Mouse (Mus musculus) C2C12 (cell line): ENCODE data around the gene Gm5136. TPM values are rescaled to one million over a fixed set of nuclear protein-coding genes. Genes with fewer than 3 reads are reported as not detected.

Source experiments
- H3K27me3 ChIP-seq: one replicate; pipeline ENCODE4 v1.6.1; 2011; ENCODE audit not compliant: control insufficient read depth, insufficient read depth, insufficient read length
- H3K36me3 ChIP-seq: one replicate; pipeline ENCODE4 v1.6.1; 2011; ENCODE audit not compliant: control insufficient read depth, insufficient read depth
- H3K4me3 ChIP-seq: one replicate; pipeline ENCODE4 v1.5.1; 2011; ENCODE audit warnings: mild to moderate bottlenecking, control low read depth; ENCODE audit not compliant: poor library complexity, insufficient read depth, severe bottlenecking
- H3K79me2 ChIP-seq: one replicate; pipeline ENCODE4 v1.6.1; 2011; ENCODE audit not compliant: control insufficient read depth, insufficient read depth
- H3K79me3 ChIP-seq: one replicate; pipeline ENCODE4 v1.6.1; 2011; ENCODE audit warnings: low read depth, control low read depth
- H3ac ChIP-seq: one replicate; pipeline ENCODE3; 2011; ENCODE audit warnings: low read depth; ENCODE audit not compliant: control insufficient read depth, insufficient read length
- CEBPB ChIP-seq: IDR thresholded peaks from one replicate; pipeline ENCODE4 v1.6.1; 2011; ENCODE audit warnings: low read depth, mild to moderate bottlenecking, control low read depth, moderate library complexity
- CTCF ChIP-seq: IDR thresholded peaks from one replicate; pipeline ENCODE4 v1.5.1; 2011; ENCODE audit not compliant: control insufficient read depth, insufficient read depth, insufficient read length
- FOSL1 ChIP-seq: IDR thresholded peaks from one replicate; pipeline ENCODE4 v1.8.0; 2011; ENCODE audit warnings: mild to moderate bottlenecking, low read length; ENCODE audit not compliant: poor library complexity, insufficient read depth, severe bottlenecking
- MAX ChIP-seq: IDR thresholded peaks from one replicate; pipeline ENCODE4 v1.6.1; 2011; ENCODE audit warnings: mild to moderate bottlenecking, control low read depth
- MYOD1 ChIP-seq: IDR thresholded peaks from one replicate; pipeline ENCODE4 v1.6.1; 2011; ENCODE audit warnings: low read depth; ENCODE audit not compliant: control insufficient read depth, insufficient read length
- MYOG ChIP-seq: IDR thresholded peaks from one replicate; pipeline ENCODE4 v1.6.1; 2011; ENCODE audit not compliant: control insufficient read depth, insufficient read length; ENCODE audit errors: extremely low read depth
- USF1 ChIP-seq: IDR thresholded peaks from one replicate; pipeline ENCODE4 v1.6.1; 2011; ENCODE audit warnings: low read depth, mild to moderate bottlenecking, control low read depth, moderate library complexity
- long read RNA-seq, 2 experiments: library from polyadenylated mRNA; unstranded; transcript quantifications; one replicate each; pipeline ENCODE4 v2.0.0; 2019 to 2020
- polyA plus RNA-seq: library from polyadenylated mRNA; unstranded; fragments of >200 nt; fragmentation: generic; extraction: Trizol; gene quantifications from one replicate; pipeline ENCODE4 v1.2.1, GENCODE M21; 2012; ENCODE audit warnings: missing spikeins

The Gm5136 gene
- polyA plus RNA-seq = not detected
- long read RNA-seq, experiment 1 = 0 reads
- long read RNA-seq, experiment 2 = 0 reads

DNA sequence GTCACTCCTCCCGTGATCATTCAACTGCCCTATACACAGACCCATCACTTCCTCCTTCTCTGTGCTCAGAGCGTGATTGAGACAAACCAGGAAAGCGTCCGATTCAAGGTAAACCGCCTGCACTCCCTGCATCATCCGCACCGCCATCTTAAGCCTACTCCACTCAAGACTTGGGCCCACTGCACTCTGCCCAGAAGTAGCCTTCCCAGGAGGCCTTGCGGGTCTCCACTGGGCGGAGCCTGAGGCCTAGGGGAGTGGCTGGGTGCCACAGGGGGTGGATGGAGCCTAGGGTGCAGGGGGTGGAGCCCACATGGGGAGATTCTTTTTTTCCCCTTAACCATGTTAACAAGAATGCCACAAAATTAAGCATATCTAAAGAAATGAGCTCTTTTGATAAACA is at the start of gene Gm5136:
Gm5136 (minus strand) TSS at position 215 of the 400 bp plus-strand sequence.
- Histone ChIP-seq H3ac (no peak within 1 kb of the TSS), H3K79me3 (no peaks in the 10 kb centered on the region), H3K27me3 (no peaks in the 10 kb centered on the region), H3K79me2 (no peaks in the 10 kb centered on the region), H3K4me3 (no peak within 1 kb of the TSS), H3K36me3 (no peaks in the 10 kb centered on the region)
- no peak for TF ChIP-seq MYOG
- no peak for TF ChIP-seq MYOD1
- no peak for TF ChIP-seq MAX
- TF ChIP-seq FOSL1 = no peak
- TF ChIP-seq USF1 = no peak
- TF ChIP-seq CEBPB = no peak
- no peak for TF ChIP-seq CTCF

DNA sequence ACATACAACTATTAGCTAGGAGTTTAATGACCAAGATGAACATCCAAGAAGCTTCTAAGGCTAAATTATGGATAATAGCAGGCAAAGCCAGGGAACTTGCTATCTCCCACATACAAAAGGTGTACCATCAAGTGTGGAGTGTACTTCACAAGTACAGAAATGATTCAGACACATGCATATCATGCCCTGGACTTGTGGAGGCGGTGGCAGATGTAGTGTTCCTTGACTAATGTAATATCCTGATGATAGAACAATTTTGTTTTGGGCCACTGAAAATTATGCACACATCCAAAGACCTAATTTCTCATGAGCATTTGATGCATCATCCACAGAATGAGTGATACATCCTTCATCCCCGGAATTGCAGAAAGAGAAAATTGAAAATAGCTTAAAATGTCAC is 43.8 kb upstream of the Gm5136 start:
- H3K79me3 ChIP-seq = no peaks in the 10 kb centered on the region
- TF ChIP-seq USF1 (no peak), CTCF (no peak), CEBPB (no peak), MAX (no peak), MYOG (no peak), MYOD1 (no peak), FOSL1 (no peak)
- H3K4me3 ChIP-seq = no peak overlapping the region
- no peaks in the 10 kb centered on the region for H3K27me3 ChIP-seq
- H3K36me3 ChIP-seq = no peaks in the 10 kb centered on the region
- no peaks in the 10 kb centered on the region for H3K79me2 ChIP-seq
- no peak overlapping the region for H3ac ChIP-seq

DNA sequence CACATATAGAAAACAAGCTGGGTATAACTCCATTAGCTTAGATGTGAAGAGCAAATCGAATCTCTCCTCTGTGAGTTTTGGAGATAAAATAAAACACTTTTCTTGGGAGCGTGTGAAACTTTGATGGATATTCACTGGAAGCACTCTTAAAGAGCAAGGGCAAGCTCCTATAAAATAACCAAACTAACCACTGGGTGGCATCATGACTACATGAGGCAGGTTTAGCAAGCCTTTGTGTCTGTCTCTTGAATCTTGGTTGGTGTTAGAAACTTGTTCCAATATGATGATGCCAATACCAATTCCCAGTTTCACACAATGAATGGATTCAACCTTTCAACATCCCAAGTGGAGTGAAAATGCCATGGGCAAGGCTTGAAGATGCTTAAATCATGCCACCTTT is 34.0 kb upstream of the Gm5136 start:
- Histone ChIP-seq H3K36me3 (no peaks in the 10 kb centered on the region), H3K79me3 (no peaks in the 10 kb centered on the region), H3K27me3 (no peaks in the 10 kb centered on the region), H3ac (no peak overlapping the region), H3K4me3 (no peak overlapping the region), H3K79me2 (no peaks in the 10 kb centered on the region)
- TF ChIP-seq FOSL1 (no peak), MYOG (no peak), USF1 (no peak), MAX (no peak), CEBPB (no peak), CTCF (no peak), MYOD1 (no peak)

GRCm38 (mm10) chr10:108728961-108729360 is 29.0 kb upstream of the Gm5136 start:
- TF ChIP-seq MYOD1 (no peak), FOSL1 (no peak), CEBPB (no peak), USF1 (no peak), CTCF (no peak), MYOG (no peak), MAX (no peak)
- H3K4me3 ChIP-seq = no peak overlapping the region
- no peaks in the 10 kb centered on the region for H3K36me3 ChIP-seq
- no peaks in the 10 kb centered on the region for H3K27me3 ChIP-seq
- no peaks in the 10 kb centered on the region for H3K79me3 ChIP-seq
- no peaks in the 10 kb centered on the region for H3K79me2 ChIP-seq
- no peak overlapping the region for H3ac ChIP-seq

GRCm38 (mm10) chr10:108726391-108726790 is 26.4 kb upstream of the Gm5136 start:
- Histone ChIP-seq H3ac (no peak overlapping the region), H3K4me3 (no peak overlapping the region), H3K79me2 (no peaks in the 10 kb centered on the region), H3K79me3 (no peaks in the 10 kb centered on the region), H3K36me3 (no peaks in the 10 kb centered on the region), H3K27me3 (no peaks in the 10 kb centered on the region)
- no peak for TF ChIP-seq MYOD1
- TF ChIP-seq FOSL1 = no peak
- TF ChIP-seq CTCF = no peak
- no peak for TF ChIP-seq USF1

- Histone ChIP-seq H3K79me2 (no peaks in the 10 kb centered on the region), H3K36me3 (no peaks in the 10 kb centered on the region), H3K4me3 (no peak overlapping the region), H3K79me3 (no peaks in the 10 kb centered on the region), H3K27me3 (no peaks in the 10 kb centered on the region), H3ac (no peak overlapping the region)
- no peak for TF ChIP-seq CTCF
- TF ChIP-seq MYOG = no peak
- TF ChIP-seq FOSL1 = no peak
- no peak for TF ChIP-seq MAX
- no peak for TF ChIP-seq MYOD1
- no peak for TF ChIP-seq USF1
- no peak for TF ChIP-seq CEBPB
Observed at GRCm38 (mm10) chr10:108724878-108725277, 24.9 kb upstream of the Gm5136 start.
